Mouse (Mus musculus) midbrain, embryonic 15.5 days (tissue): ENCODE data around the gene Tmem110. TPM values are rescaled to one million over a fixed set of nuclear protein-coding genes. Genes with fewer than 3 reads are reported as not detected.

Experiments
- ATAC-seq: fragments of 200-750 bp; cut with Nextera tagmentation; replicated peaks from 2 replicates; pipeline ENCODE4 v1.8.0; 2017; ENCODE audit warnings: moderate TSS enrichment
- H3K27ac ChIP-seq: fragments of 300-500 bp; sonication (generic); 2 replicates; pipeline ENCODE4 v1.5.1; 2015; ENCODE audit warnings: mild to moderate bottlenecking, inconsistent platforms
- H3K27me3 ChIP-seq: fragments of 300-500 bp; sonication (generic); replicated peaks from 2 replicates; pipeline ENCODE4 v1.6.1; 2015; ENCODE audit warnings: inconsistent platforms
- H3K36me3 ChIP-seq: fragments of 300-500 bp; sonication (generic); replicated peaks from 2 replicates; pipeline ENCODE4 v1.6.1; 2015; ENCODE audit warnings: inconsistent platforms
- H3K4me1 ChIP-seq: fragments of 300-500 bp; sonication (generic); 2 replicates; pipeline ENCODE4 v1.6.1; 2015; ENCODE audit warnings: inconsistent platforms
- H3K4me2 ChIP-seq: fragments of 300-500 bp; sonication (generic); 2 replicates; pipeline ENCODE4 v1.6.1; 2015; ENCODE audit warnings: inconsistent platforms, mild to moderate bottlenecking, moderate library complexity
- H3K4me3 ChIP-seq: fragments of 300-500 bp; sonication (generic); 2 replicates; pipeline ENCODE4 v1.5.1; 2015; ENCODE audit warnings: mild to moderate bottlenecking, inconsistent platforms
- H3K9ac ChIP-seq: fragments of 300-500 bp; sonication (generic); 2 replicates; pipeline ENCODE4 v1.6.1; 2015; ENCODE audit warnings: mild to moderate bottlenecking, inconsistent platforms
- H3K9me3 ChIP-seq: fragments of 300-500 bp; sonication (generic); 2 replicates; pipeline ENCODE4 v1.6.1; 2016; ENCODE audit warnings: inconsistent platforms
- WGBS: fragments of 180-500 bp; shearing (Covaris S2); methylation state at CpG from one replicate; pipeline ENCODE4 v1.1.7; 2015; ENCODE audit warnings: mixed read lengths; 5-methylcytosine and 5-hydroxymethylcytosine counted together
- polyA plus RNA-seq: library from polyadenylated mRNA; unstranded; fragments of >200 nt; fragmentation: Nextera tagmentation; extraction: Ambion mirVana; gene quantifications from 2 replicates; pipeline ENCODE4 v1.2.1, GENCODE M21; 2015

Gene Tmem110
- polyA plus RNA-seq, 1 experiment from 2014 or later: 22.7 TPM

- peaks cover 12% of the 10 kb centered on the region; the same call in 1 of the 2 replicates for H3K36me3 ChIP-seq
- ATAC-seq: no peak
- 91% methylated on average over 10 of the region's 10 CpGs for WGBS
These were observed 43.4 kb downstream of the Tmem110 start for GRCm38 (mm10) chr14:30868826-30869225.

GRCm38 (mm10) chr14:30869391-30869801 lies 44.0 kb downstream of the Tmem110 start:
- 86% methylated on average over 8 of the region's 8 CpGs for WGBS
- H3K4me1 ChIP-seq: no peaks in the 10 kb centered on the region
- H3K4me3 ChIP-seq: no peak overlapping the region
- no peaks in the 10 kb centered on the region for H3K27me3 ChIP-seq
- H3K36me3 ChIP-seq: peaks cover 13% of the 10 kb centered on the region; the same call in 1 of the 2 replicates
- H3K9me3 ChIP-seq: no peaks in the 10 kb centered on the region
- ATAC-seq: no peak
- H3K4me2 ChIP-seq: no peak overlapping the region
- no peak overlapping the region for H3K27ac ChIP-seq
- no peak overlapping the region for H3K9ac ChIP-seq

More at GRCm38 (mm10) chr14:30868826-30869225, 43.4 kb downstream of the Tmem110 start:
- Histone ChIP-seq H3K9ac (no peak overlapping the region), H3K27me3 (no peaks in the 10 kb centered on the region), H3K27ac (no peak overlapping the region), H3K4me1 (no peaks in the 10 kb centered on the region), H3K9me3 (no peaks in the 10 kb centered on the region), H3K4me2 (no peak overlapping the region), H3K4me3 (no peak overlapping the region)

DNA sequence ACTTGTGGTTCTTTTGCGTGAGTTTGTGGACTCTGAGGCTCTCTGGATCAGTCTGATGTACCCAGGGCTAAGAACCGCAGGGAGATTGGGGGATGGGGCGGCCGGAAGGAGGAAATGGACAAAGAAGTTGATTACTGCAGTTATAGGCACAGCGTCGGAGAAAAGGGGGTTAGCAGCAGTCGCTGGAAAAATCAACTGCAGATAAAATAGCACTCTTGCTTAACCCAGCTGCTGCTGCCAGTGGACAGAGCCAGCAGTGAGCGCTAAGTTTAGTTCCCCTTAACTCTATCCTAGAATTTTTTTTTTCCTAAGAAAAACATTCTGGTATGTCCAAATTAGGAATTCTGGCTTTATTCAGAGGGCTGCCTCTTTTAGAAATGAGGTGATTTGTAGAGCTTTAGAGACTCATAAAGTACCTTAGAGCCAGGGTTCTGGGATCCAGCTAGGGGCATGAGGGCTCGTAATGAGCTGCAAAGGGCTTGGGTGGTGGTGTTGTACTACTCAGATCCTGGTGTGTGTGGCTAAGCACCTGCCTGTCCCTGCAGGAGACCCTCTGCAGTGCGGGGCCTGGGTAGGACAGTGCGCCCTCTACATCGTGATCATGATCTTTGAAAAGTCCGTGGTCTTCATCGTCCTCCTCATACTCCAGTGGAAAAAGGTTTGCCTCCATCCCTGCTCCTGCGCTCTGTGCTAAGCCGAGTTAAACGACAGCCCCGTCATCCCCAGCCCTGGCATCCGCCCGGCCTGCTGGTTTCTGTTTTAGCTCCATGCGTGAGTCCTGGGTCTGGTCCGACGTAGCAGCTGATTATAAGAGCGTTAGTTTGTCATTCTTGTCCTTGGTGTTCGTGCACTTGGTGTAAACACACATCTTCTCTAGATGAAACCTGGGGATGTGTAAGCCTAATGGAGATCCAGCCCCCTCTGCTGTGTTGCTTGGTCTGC lies 45.1 kb downstream of the Tmem110 start:
- no peak overlapping the region for H3K27ac ChIP-seq
- no peak overlapping the region for H3K9ac ChIP-seq
- no peak overlapping the region for H3K4me2 ChIP-seq
- no peaks in the 10 kb centered on the region for H3K4me1 ChIP-seq
- no peaks in the 10 kb centered on the region for H3K9me3 ChIP-seq
- no peak for ATAC-seq
- peaks cover 13% of the 10 kb centered on the region; the same call in 1 of the 2 replicates for H3K36me3 ChIP-seq
- H3K27me3 ChIP-seq: no peaks in the 10 kb centered on the region
- H3K4me3 ChIP-seq: no peak overlapping the region
- 90% methylated on average over 25 of the region's 25 CpGs for WGBS

GRCm38 (mm10) chr14:30874095-30874700 lies 48.8 kb downstream of the Tmem110 start:
- H3K36me3 ChIP-seq: peaks cover 10% of the 10 kb centered on the region; the same call in 1 of the 2 replicates
- WGBS: 82% methylated on average over 18 of the region's 18 CpGs
- no peak for ATAC-seq

DNA sequence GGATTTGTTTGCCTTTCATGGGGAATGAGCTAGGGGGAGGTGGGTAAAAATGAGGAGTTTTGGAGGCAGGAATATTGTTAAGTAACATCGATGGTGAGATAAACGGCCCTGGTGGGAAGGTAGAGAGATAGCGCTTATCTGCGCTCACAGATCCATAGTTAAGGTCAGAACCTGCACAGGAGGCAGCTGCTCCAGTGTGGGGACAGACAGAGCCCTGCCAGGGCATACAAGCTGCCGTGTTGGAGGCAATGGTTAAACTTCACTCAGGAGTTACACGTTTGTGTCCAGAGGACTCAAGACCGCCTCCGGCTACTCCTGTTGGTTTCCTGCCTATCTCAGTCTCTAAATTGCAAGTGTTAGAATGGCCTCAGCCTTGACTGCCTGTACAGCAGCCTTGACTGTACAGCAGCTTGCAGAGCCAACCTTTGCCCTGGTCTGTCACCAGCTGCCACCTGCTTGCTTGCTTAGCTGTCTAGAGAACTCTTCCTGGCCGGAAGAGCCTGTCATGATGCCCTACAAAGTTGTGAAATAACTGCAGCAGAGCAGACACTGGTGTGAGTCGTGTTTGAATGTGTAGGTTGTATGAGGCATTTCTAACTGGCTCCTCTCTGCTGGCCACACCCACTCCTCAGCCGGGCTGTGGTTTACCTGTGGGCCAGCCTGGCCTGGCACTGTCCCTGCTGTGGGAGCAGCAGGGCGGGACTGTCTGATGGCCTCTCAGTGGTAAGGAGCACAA lies 49.9 kb downstream of the Tmem110 start:
- Histone ChIP-seq H3K36me3 (peaks cover 10% of the 10 kb centered on the region; the same call in 1 of the 2 replicates), H3K4me2 (no peak overlapping the region), H3K9me3 (no peaks in the 10 kb centered on the region), H3K4me1 (no peaks in the 10 kb centered on the region), H3K27ac (no peak overlapping the region), H3K27me3 (no peaks in the 10 kb centered on the region), H3K9ac (no peak overlapping the region), H3K4me3 (no peak overlapping the region)
- ATAC-seq: no peak
- 91% methylated on average over 12 of the region's 12 CpGs for WGBS

More at GRCm38 (mm10) chr14:30874095-30874700, 48.8 kb downstream of the Tmem110 start:
- Histone ChIP-seq H3K4me2 (no peak overlapping the region), H3K9ac (no peak overlapping the region; the same call in 1 of the 2 replicates), H3K4me1 (no peaks in the 10 kb centered on the region), H3K27me3 (no peaks in the 10 kb centered on the region), H3K4me3 (no peak overlapping the region), H3K27ac (no peak overlapping the region), H3K9me3 (no peaks in the 10 kb centered on the region)

DNA sequence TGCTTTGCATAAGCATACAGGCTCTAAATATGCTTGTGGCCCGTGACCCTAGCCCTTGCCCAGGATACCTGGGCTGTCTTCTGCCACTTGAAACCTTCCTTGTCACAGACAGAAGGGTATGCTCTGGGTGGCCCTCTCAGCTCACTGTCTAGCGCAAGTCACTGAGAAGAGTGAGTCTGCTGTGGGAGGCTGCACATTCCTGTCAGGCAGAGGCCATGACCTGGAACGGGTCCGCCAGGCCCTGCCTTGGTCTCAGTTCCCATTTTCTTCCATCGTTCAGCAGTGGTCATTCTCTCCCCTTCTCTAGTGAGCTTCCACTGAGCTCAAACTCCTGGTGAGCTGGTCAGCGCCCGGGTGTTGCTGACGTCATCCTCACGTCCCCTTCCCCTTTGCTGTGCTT lies 50.6 kb downstream of the Tmem110 start:
- WGBS: 78% methylated on average over 9 of the region's 9 CpGs
- no peak overlapping the region for H3K4me2 ChIP-seq

GRCm38 (mm10) chr14:30876451-30876850 lies 51.1 kb downstream of the Tmem110 start:
- Histone ChIP-seq H3K36me3 (peaks cover 10% of the 10 kb centered on the region; the same call in 1 of the 2 replicates), H3K9me3 (no peaks in the 10 kb centered on the region), H3K4me1 (no peaks in the 10 kb centered on the region), H3K4me3 (no peak overlapping the region), H3K27ac (no peak overlapping the region), H3K27me3 (no peaks in the 10 kb centered on the region), H3K4me2 (no peak overlapping the region), H3K9ac (no peak overlapping the region)
- 90% methylated on average over 10 of the region's 10 CpGs for WGBS
- ATAC-seq: no peak

More for the DNA sequence above, 50.6 kb downstream of the Tmem110 start:
- H3K36me3 ChIP-seq: peaks cover 10% of the 10 kb centered on the region; the same call in 1 of the 2 replicates
- no peaks in the 10 kb centered on the region for H3K4me1 ChIP-seq
- no peak overlapping the region for H3K9ac ChIP-seq
- no peak for ATAC-seq
- H3K27me3 ChIP-seq: no peaks in the 10 kb centered on the region
- H3K4me3 ChIP-seq: no peak overlapping the region
- H3K27ac ChIP-seq: no peak overlapping the region
- no peaks in the 10 kb centered on the region for H3K9me3 ChIP-seq

DNA sequence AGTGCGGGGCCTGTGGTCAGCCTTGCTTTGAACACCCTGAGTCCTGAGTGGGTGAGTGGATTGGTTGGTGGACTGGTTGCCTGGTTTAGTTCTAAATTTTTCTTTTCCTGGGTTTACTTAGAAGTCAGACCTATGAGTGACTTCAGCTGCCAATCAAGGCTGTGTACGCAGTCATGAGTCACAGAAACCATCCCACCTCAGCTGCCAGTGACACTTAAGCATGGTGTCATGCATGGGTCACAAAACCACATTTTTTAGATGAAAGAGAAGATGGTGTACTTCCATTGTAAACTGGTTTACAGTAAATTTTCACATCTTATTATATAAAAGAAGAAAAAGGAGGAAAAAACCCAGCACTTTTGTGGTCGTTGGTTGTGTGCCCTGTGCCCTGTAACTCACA lies 52.4 kb downstream of the Tmem110 start:
- WGBS: over 99% methylated on average over 3 of the region's 3 CpGs
- Histone ChIP-seq H3K4me2 (no peak overlapping the region), H3K27me3 (no peaks in the 10 kb centered on the region), H3K36me3 (0 out of 2 replicates have a peak, but pooled peaks cover 4% of the 10 kb centered on the region), H3K9me3 (no peaks in the 10 kb centered on the region), H3K4me1 (no peaks in the 10 kb centered on the region), H3K9ac (no peak overlapping the region), H3K27ac (no peak overlapping the region), H3K4me3 (no peak overlapping the region)
- ATAC-seq: no peak

DNA sequence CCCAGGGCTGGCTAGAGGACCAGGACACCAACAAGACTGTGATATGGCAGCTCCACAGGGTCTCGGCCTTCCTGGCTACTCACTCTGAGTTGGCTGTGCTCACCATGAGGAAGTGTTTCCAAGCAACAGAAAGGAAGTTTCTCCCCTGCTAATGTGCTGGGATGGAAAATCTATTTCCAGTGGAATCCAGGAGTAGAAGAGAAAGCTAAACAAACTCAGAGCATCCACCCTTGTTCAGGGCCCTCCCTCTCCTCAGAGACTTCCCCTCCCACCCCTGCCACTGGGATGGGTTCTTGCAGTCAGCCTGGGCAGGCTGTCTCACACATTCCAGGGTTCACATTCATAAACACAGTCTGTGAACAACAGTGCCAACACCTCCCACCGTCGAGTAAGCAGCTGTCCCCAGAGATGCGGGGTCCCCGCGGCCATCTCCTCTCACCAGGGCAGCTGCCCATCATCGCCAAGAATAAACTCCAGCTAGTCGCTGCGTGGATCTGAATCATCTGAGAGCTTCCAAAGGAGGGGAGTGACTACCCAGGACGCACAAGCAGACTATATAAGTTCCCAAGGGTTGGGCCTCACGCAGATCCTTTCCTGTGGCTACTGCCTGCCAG lies 53.7 kb downstream of the Tmem110 start, which contains the start of gene Mustn1:
TSS of gene Mustn1 (plus strand) at position 243 of the 614 bp plus-strand sequence.
- Histone ChIP-seq H3K4me2 (no peak within 1 kb of the TSS), H3K4me1 (no peaks in the 10 kb centered on the region), H3K9ac (no peak within 1 kb of the TSS), H3K36me3 (no peaks in the 10 kb centered on the region), H3K9me3 (no peaks in the 10 kb centered on the region), H3K4me3 (no peak within 1 kb of the TSS), H3K27me3 (no peaks in the 10 kb centered on the region), H3K27ac (no peak within 1 kb of the TSS)
- WGBS: 78% methylated on average over 11 of the region's 11 CpGs
- ATAC-seq: no peak

- no peak overlapping the region for H3K27ac ChIP-seq
- no peaks in the 10 kb centered on the region for H3K4me1 ChIP-seq
- H3K36me3 ChIP-seq: no peaks in the 10 kb centered on the region
- no peak for ATAC-seq
- WGBS: 67% methylated on average over 9 of the region's 9 CpGs
- H3K4me3 ChIP-seq: no peak overlapping the region
- H3K4me2 ChIP-seq: no peak overlapping the region
- no peaks in the 10 kb centered on the region for H3K9me3 ChIP-seq
- H3K9ac ChIP-seq: no peak overlapping the region
- no peaks in the 10 kb centered on the region for H3K27me3 ChIP-seq
These were observed 54.4 kb downstream of the Tmem110 start for GRCm38 (mm10) chr14:30879794-30880193.

GRCm38 (mm10) chr14:30880251-30880650 lies 54.9 kb downstream of the Tmem110 start:
- H3K27me3 ChIP-seq: no peaks in the 10 kb centered on the region
- WGBS: 71% methylated on average over 8 of the region's 8 CpGs
- ATAC-seq: no peak

More at GRCm38 (mm10) chr14:30880251-30880650, 54.9 kb downstream of the Tmem110 start:
- Histone ChIP-seq H3K4me3 (no peak overlapping the region), H3K36me3 (no peaks in the 10 kb centered on the region), H3K4me2 (no peak overlapping the region), H3K27ac (no peak overlapping the region), H3K4me1 (no peaks in the 10 kb centered on the region), H3K9me3 (no peaks in the 10 kb centered on the region), H3K9ac (no peak overlapping the region)
